Mouse (Mus musculus) kidney, embryonic 16.5 days (tissue): ENCODE measurements around the gene Vill. TPM values are rescaled to one million over a fixed set of nuclear protein-coding genes. Genes with fewer than 3 reads are reported as not detected.
A peak's percentile ranks its signal among the peaks of the same experiment; 100 is the strongest.

Experiments used
- ATAC-seq: fragments of 200-750 bp; cut with Nextera tagmentation; 2 replicates; pipeline ENCODE4 v1.8.0; 2017; ENCODE audit warnings: moderate TSS enrichment; ENCODE audit not compliant: low FRiP score, low TSS enrichment
- H3K27ac ChIP-seq: fragments of 300-500 bp; sonication (generic); 2 replicates; pipeline ENCODE4 v1.5.1; 2014; ENCODE audit warnings: low read length
- H3K27me3 ChIP-seq: fragments of 300-500 bp; sonication (generic); 2 replicates; pipeline ENCODE4 v1.6.1; 2014; ENCODE audit warnings: low read length, control low read depth, mixed read lengths; ENCODE audit not compliant: insufficient read depth
- H3K36me3 ChIP-seq: fragments of 300-500 bp; sonication (generic); 2 replicates; pipeline ENCODE4 v1.6.1; 2014; ENCODE audit warnings: low read length, control low read depth, mixed read lengths; ENCODE audit not compliant: insufficient read depth
- H3K4me1 ChIP-seq: fragments of 300-500 bp; sonication (generic); 2 replicates; pipeline ENCODE4 v1.6.1; 2014; ENCODE audit warnings: low read length, control low read depth, mixed read lengths; ENCODE audit not compliant: insufficient read depth
- H3K4me2 ChIP-seq: fragments of 300-500 bp; sonication (generic); replicated peaks from 2 replicates; pipeline ENCODE4 v1.6.1; 2014; ENCODE audit warnings: low read depth, low read length
- H3K4me3 ChIP-seq: fragments of 300-500 bp; sonication (generic); 2 replicates; pipeline ENCODE4 v1.5.1; 2014; ENCODE audit warnings: mild to moderate bottlenecking, low read length
- H3K9ac ChIP-seq: fragments of 300-500 bp; sonication (generic); replicated peaks from 2 replicates; pipeline ENCODE4 v1.6.1; 2014; ENCODE audit warnings: low read length
- H3K9me3 ChIP-seq: fragments of 300-500 bp; sonication (generic); 2 replicates; pipeline ENCODE4 v1.6.1; 2016; ENCODE audit warnings: low read length, control low read depth
- WGBS: fragments of 180-500 bp; shearing (Covaris S2); extraction: QIAGEN DNeasy Blood & Tissue Kit; methylation state at CpG from one replicate; pipeline ENCODE4 v1.1.7; 2014; 5-methylcytosine and 5-hydroxymethylcytosine counted together
- polyA plus RNA-seq: library from polyadenylated mRNA; unstranded; fragments of >200 nt; fragmentation: Nextera tagmentation; extraction: Ambion mirVana; gene quantifications from 2 replicates; pipeline ENCODE4 v1.2.1, GENCODE M21; 2015

Gene Vill
- polyA plus RNA-seq, 1 experiment from 2014 or later, result 56.3 TPM

DNA sequence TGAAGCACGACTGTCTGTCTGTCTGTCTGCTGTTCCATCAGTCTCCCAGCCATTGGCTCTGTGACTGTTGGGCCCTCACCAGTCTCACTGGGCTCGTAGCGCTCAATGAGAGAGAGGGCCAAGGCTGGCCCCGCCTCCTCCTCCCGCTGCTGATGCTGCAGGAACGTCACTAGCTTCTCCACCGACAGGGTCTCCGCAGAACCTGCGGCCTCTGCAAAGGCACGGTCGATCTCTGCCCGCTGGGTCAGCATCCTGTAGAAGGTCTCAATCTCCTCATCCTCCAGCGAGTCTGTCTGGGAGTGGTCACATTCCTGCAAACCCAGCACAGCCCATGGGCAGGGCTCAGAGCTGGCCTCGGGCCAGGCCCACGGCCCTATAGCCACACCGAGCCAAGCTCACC is 23.1 kb downstream of the Vill start:
- no peak for ATAC-seq
- peaks cover 24% of the 10 kb centered on the region for H3K36me3 ChIP-seq
- no peak overlapping the region for H3K27ac ChIP-seq
- no peak overlapping the region for H3K9ac ChIP-seq
- H3K27me3 ChIP-seq, result no peaks in the 10 kb centered on the region
- WGBS, result 69% methylated on average over 16 of the region's 16 CpGs
- H3K9me3 ChIP-seq, result no peaks in the 10 kb centered on the region
- peaks cover 9% of the 10 kb centered on the region for H3K4me1 ChIP-seq
- H3K4me3 ChIP-seq, result no peak overlapping the region
- H3K4me2 ChIP-seq, result no peak overlapping the region

DNA sequence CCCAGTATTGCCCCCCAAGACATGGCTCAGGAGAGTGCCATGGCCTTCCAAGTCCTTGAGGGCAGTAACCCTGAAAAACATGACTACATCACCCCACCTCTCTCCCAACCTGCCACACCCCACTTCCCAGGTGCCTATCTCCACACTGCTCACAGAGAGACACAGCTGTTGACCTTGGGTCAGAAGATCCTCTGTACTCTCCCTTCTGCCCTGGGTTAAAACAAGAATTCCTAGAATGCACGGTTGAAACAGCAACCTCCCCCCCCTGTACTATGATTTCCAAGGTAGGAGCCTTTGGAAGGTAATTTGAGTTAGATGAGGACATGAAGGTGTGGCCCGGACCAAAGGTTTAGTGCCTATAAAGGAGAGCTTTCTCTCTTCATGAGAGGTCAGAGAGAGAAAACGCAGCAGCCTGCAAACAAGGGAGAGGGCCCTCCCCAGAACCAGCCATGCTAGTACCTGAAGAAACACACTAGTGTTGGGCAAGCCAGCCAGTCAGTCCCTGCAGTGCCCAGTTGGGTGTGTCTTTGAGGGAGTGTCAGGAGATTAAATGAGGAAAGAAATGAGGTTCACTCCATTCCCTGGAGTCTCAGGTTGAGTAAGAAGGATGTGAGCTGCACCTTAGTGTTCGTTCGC is 27.6 kb downstream of the Vill start:
- Histone ChIP-seq H3K9ac (no peak overlapping the region), H3K36me3 (peaks cover 14% of the 10 kb centered on the region; the same call in 1 of the 2 replicates), H3K9me3 (no peaks in the 10 kb centered on the region), H3K27ac (no peak overlapping the region), H3K27me3 (no peaks in the 10 kb centered on the region), H3K4me1 (peaks cover 19% of the 10 kb centered on the region), H3K4me2 (no peak overlapping the region), H3K4me3 (no peak overlapping the region)
- ATAC-seq, result no peak
- 61% methylated on average over 5 of the region's 5 CpGs for WGBS

DNA sequence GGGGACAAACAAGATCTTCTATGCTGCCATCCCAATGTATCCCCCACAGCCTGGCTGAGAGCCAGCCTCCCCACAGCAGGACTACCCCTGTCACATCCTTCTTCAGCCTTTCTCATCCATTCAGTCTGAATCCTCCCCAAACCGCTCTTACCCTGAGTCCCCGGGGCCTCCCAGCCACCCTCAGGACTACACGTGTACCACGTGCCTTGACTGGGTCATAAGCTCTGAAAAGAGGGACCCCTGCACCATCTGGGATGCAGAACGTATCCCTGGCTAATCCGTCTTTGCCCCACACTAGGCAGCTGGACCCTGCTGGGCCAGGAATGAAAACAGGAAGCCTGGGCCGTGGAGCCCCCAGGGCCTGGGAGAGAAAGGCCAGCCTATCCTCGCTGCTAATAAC is 29.5 kb downstream of the Vill start:
- Histone ChIP-seq H3K27me3 (no peaks in the 10 kb centered on the region), H3K27ac (peak overlapping the region; percentile 9; the same call in 1 of the 2 replicates), H3K9ac (0 out of 2 replicates have a peak overlapping the region, but pooled peaks have one; percentile 22), H3K4me1 (peaks cover 26% of the 10 kb centered on the region), H3K9me3 (no peaks in the 10 kb centered on the region), H3K4me2 (no peak overlapping the region), H3K4me3 (no peak overlapping the region), H3K36me3 (peaks cover 9% of the 10 kb centered on the region; the same call in 1 of the 2 replicates)
- 31% methylated on average over 8 of the region's 8 CpGs for WGBS
- peak; percentile 25; the same call in 1 of the 2 replicates for ATAC-seq

DNA sequence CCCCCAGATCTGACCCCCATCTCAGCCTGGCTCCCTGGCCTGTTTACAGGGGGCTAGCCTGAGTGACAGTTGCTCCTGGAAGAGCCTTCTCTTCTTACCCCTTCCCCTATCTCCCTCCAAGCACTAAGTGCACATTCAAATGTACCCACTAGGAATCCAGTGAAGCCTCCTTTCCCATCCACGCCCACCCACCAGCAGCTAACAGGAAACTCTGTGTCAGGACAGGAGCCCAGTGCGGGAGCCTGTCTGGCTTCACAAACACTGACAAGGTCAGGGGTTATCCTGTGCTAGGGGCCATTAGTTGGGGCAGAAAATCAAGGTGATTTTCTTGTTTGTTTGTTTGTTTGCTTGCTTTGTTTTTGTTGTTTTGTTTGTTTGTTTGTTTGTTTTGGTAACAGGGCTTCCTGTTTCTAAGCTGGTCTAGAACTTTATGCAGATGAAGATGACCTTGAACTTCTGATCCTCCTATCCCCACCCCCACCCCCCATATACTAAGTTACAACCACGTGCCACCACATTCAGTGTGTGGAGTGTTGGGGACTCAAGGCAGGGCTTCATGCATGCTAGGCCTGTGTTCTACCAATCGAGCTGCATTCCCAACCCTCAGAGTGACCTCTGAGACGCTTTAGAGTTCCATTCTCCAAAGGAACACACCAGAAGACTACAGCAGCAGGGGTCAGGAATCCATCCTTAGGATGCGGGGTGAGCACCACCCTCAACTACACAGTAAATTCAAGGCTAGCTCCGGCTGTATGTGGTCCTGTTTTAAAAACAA is 30.3 kb downstream of the Vill start:
- peak overlapping the region; percentile 9; the same call in 1 of the 2 replicates for H3K27ac ChIP-seq

DNA sequence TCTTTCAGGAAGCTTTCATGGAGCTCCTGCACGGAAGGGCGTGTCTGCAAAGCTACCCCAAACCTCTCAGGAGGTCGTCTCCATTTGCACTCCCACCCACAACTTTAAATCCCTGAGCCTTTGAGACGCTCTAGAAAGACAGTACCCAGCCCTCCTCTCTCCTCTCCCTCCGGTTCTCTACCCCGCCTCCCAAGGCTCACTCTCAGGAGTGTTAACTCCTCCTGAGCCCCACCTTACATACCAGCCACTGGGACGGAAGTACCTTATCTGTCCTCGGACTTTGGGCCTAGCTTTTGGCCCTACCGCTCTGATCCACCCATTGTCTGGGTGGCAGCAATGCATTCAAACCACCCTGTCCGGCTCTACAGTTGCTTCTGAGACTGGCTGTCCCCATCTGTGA is 31.4 kb downstream of the Vill start:
- peaks cover 3% of the 10 kb centered on the region; the same call in 1 of the 2 replicates for H3K36me3 ChIP-seq
- H3K9ac ChIP-seq, result no peak overlapping the region
- H3K4me2 ChIP-seq, result no peak overlapping the region
- no peaks in the 10 kb centered on the region for H3K27me3 ChIP-seq
- no peaks in the 10 kb centered on the region for H3K9me3 ChIP-seq
- H3K4me1 ChIP-seq, result peaks cover 37% of the 10 kb centered on the region
- 77% methylated on average over 10 of the region's 10 CpGs for WGBS
- H3K4me3 ChIP-seq, result no peak overlapping the region
- no peak for ATAC-seq
- H3K27ac ChIP-seq, result no peak overlapping the region

More for the DNA sequence above, 30.3 kb downstream of the Vill start:
- WGBS, result 69% methylated on average over 7 of the region's 7 CpGs
- ATAC-seq, result no peak
- Histone ChIP-seq H3K9ac (no peak overlapping the region), H3K36me3 (peaks cover 6% of the 10 kb centered on the region; the same call in 1 of the 2 replicates), H3K4me3 (no peak overlapping the region), H3K9me3 (no peaks in the 10 kb centered on the region), H3K4me2 (no peak overlapping the region), H3K27me3 (no peaks in the 10 kb centered on the region), H3K4me1 (peaks cover 32% of the 10 kb centered on the region)

DNA sequence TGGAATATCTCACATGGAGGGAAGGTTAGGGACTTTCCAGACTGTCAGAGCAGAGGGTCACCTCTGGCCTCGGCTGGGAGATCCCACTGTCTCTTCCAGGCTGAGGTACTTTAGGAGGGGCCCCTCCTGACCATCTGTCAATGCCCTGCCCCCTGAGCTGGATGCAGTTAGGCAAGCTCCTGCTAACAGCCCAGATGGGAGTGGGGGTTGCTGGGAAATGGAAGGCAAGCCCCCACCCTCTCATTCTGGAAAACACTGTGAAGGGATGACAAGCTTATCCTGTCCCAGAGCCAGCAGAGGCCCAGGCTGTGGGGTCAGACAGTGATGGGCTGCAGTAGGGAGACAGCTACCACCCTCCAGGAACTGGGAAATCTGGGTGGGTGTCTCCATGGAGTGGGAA is 33.9 kb downstream of the Vill start:
- Histone ChIP-seq H3K4me1 (peaks cover 39% of the 10 kb centered on the region), H3K4me3 (no peak overlapping the region), H3K4me2 (no peak overlapping the region), H3K27me3 (no peaks in the 10 kb centered on the region), H3K36me3 (no peaks in the 10 kb centered on the region; the same call in 1 of the 2 replicates), H3K9me3 (no peaks in the 10 kb centered on the region), H3K27ac (no peak overlapping the region), H3K9ac (no peak overlapping the region)
- no peak for ATAC-seq
- 11% methylated on average over 1 of the region's 1 CpGs for WGBS

DNA sequence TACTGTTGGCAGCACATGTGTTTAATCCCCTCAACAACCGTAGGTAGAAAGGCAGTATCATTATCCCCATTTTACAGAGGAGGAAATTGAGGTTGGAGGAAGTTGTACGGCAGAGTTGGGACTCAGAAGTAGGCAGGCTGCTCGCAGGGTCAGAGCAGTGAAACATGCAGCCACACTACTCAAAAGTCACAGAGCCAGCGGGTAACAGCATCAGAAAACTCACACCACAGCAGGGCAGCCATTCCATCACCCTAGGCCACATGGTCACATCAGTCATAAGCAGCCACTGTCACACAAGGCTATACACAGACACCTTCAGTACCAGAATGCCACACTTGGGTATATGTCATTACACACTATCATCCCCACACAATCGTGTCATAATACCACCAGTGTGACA is 34.7 kb downstream of the Vill start:
- 81% methylated on average over 5 of the region's 5 CpGs for WGBS
- Histone ChIP-seq H3K4me2 (peak overlapping the region; percentile 56), H3K4me1 (peaks cover 44% of the 10 kb centered on the region), H3K27ac (no peak overlapping the region), H3K27me3 (peaks cover 3% of the 10 kb centered on the region; the same call in 1 of the 2 replicates), H3K36me3 (no peaks in the 10 kb centered on the region; the same call in 1 of the 2 replicates), H3K4me3 (no peak overlapping the region), H3K9ac (no peak overlapping the region), H3K9me3 (no peaks in the 10 kb centered on the region)
- peak; percentile 1; the same call in 1 of the 2 replicates for ATAC-seq

DNA sequence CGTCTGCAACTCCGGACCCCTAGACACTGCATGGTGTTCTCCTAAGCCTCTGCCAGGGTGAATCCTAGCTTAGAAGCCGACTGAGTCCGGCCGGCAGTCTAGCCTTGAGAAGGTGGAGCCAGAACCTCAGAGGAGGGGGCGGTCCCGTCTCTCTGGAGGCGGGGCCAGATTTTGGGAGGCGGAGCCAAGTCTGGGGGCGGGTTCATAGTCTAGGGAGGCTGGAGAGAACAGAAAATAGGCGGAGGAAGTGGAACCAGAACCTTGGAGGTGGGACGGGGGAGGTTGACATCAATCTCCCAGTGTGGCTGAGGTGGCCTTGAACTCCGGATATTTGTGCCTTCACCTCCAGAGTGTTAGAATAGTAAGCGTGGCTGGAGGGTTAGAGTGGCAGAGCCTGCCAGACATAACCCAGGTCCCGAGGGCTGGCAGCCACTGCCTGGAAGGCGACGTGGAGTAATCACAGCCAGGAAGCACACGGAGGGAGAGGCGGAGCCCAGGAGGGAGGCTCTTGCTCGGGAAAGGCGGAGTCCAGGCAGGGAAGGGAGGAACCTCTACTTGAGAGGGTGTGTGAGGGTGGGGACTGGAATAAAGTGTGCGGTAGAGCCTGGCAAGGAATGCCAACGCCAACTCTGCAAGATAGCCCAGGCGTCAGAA is 35.7 kb downstream of the Vill start:
- ATAC-seq, result peak; percentile 91
- Histone ChIP-seq H3K9me3 (no peaks in the 10 kb centered on the region), H3K4me1 (peaks cover 43% of the 10 kb centered on the region), H3K36me3 (no peaks in the 10 kb centered on the region; the same call in 1 of the 2 replicates), H3K27ac (peak overlapping the region; percentile 91), H3K4me3 (peak overlapping the region; percentile 53), H3K27me3 (peaks cover 3% of the 10 kb centered on the region; the same call in 1 of the 2 replicates), H3K9ac (peak overlapping the region; percentile 50), H3K4me2 (peak overlapping the region; percentile 56)
- under 1% methylated on average over 24 of the region's 24 CpGs for WGBS

DNA sequence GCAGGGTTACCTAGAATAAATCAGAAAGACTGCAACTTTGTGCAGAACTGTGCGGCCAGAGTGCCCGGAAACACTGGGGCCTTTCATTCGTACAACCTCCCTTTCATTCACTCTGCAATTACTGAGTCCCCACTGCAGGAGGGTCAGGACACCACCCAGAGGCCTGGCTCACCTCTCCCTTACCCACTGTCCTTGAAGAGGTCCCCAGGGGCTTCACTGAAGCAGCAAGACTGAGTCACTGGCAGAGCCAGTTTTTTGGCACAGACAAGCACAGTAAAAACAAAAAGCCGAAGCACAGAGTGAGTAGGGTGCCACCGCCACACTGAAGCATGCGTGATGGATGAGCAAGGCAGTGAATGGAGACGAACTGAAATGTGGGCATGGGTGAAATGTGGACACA is 36.9 kb downstream of the Vill start:
- no peak for ATAC-seq

More for the DNA sequence above, 36.9 kb downstream of the Vill start:
- no peaks in the 10 kb centered on the region for H3K36me3 ChIP-seq
- H3K9me3 ChIP-seq, result no peaks in the 10 kb centered on the region
- H3K9ac ChIP-seq, result no peak overlapping the region
- H3K27me3 ChIP-seq, result peaks cover 3% of the 10 kb centered on the region; the same call in 1 of the 2 replicates
- H3K4me2 ChIP-seq, result no peak overlapping the region
- H3K27ac ChIP-seq, result no peak overlapping the region
- 66% methylated on average over 7 of the region's 7 CpGs for WGBS
- peaks cover 51% of the 10 kb centered on the region for H3K4me1 ChIP-seq
- no peak overlapping the region for H3K4me3 ChIP-seq
